Mouse (Mus musculus) B cell, adult 62 days (primary cell): ENCODE data around the gene Enpp4. TPM values are rescaled to one million over a fixed set of nuclear protein-coding genes. Genes with fewer than 3 reads are reported as not detected.

Experiments used
- total RNA-seq: library from RNA; stranded (reverse); gene quantifications from 4 replicates; pipeline ENCODE4 v1.2.4, GENCODE M21; 2023

Enpp4 gene
- total RNA-seq, result 0.94 to 1.5 TPM (median 1.1 TPM) in 4 replicates

GRCm38 (mm10) chr17:44105287-44106138 lies at the start of gene Enpp4:
TSS of gene Enpp4 (minus strand) at chr17:44105809.

GRCm38 (mm10) chr17:44078631-44079350 lies 26.8 kb downstream of the Enpp4 start, which contains the start of gene Enpp5:
TSS of gene Enpp5 (plus strand) at chr17:44078813.

Other genes with a start within 250 kb of the Enpp4 start
- gene Enpp5, start 27.0 kb downstream of the Enpp4 start, total RNA-seq, result 0.22 to 0.46 TPM (median 0.26 TPM) in 4 replicates
- gene Clic5, start 82.8 kb upstream of the Enpp4 start, total RNA-seq, result 0.09 TPM in 2 of 4 replicates, not detected in the others